Mouse (Mus musculus): ENCODE data around the gene Gm28053. TPM values are rescaled to one million over a fixed set of nuclear protein-coding genes. Genes with fewer than 3 reads are reported as not detected.
"Not testable (repeated sequence)": the region's sequence is repeated elsewhere in the genome, so short reads cannot be mapped to it uniquely, and the experiment has no call there.

Gene Gm28053
- 1 to 10 TPM; 2.1 to 5.2 TPM for total RNA-seq (2021)
- long read RNA-seq, experiment 1, partial matches to known transcripts: 0 of 1 reads
- long read RNA-seq, experiment 1, other reads (novel, unspliced or antisense): 1 of 1 reads
- long read RNA-seq, experiment 2, partial matches to known transcripts: 0 of 1 reads
- long read RNA-seq, experiment 2, other reads (novel, unspliced or antisense): 0 of 1 reads

DNA sequence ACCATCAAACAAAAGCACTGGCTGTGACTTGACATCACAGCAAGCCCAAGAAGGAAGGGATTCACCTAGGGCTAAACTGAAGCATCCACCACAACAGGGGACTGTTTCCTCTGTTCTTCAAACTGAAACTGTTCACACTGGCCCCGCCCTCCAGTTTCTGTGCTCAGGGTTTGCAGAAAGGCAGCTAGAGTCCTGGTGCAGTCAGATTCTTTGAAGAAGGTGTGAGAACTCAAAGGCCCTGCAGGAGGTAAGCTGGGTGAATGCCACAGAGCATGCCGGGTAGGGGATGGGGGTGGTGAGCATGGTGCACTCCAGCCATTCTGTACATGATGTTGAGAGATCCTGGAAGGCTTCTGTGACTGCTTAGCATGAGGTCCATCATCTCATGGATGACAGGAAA lies at the start of gene Gm28053, which contains the start of gene Gimap7:
Gm28053 (plus strand) TSS at position 153 of the 400 bp plus-strand sequence.
Gimap7 (plus strand) TSS at position 167 of the 400 bp plus-strand sequence.
- DNase-seq: no peak

DNA sequence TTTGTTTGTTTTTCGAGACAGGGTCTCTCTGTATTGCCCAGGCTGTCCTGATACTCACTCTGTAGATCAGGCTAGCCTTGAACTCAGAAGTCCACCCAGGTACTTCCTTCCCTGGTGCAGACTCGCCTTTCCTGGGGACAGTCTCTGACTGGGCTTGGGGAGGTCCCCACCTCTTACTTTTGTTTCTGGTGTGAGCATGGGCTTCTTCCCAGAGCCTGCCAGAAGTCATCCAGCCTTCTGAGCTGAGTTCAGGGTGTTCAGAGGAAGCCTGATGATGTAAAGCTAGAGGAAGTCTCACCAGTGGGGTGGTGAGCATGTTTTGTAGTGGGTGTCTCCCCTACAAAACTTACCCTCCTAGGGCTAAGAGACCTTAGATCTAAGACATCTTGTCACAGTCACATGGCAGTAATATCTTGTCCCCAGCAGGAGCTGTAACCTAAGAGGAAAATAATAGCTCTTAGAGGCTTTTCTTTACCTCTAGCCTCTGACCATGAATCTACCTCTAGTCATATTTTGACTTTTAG lies 48.9 kb upstream of the Gm28053 start:
- DNase-seq: no peak

DNA sequence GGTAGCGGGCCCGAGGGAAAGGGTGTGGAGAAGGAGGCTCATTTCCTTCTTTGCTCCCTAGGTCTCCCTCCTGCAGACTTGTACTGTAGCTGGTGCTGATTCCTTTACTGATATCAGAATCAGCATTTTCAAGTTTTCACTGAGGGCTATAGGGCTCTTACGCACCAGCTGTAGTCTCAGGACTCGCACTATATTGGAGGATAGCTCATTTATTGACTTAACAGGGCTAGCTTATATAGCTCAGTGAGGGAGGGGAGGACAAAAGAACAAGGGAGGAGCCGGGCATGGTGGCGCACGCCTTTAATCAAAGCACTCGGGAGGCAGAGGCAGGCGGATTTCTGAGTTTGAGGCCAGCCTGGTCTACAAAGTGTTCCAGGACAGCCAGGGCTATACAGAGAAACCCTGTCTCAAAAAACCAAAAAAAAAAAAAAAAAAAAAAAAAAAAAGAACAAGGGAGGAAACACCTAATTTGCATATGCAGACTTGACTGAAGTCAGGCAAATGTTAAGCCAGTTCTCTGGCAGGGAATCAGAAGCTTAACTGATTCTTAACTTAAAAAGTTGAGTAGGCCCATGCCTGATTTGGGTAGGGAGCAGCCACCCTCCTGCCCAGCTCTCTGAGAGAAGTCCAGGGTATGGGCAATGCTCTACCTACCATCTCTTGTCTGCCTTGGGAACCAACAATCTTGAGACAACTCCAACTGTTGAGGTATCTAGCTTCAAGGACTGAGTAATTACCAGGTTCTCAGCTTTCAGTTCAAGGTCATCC lies 43.9 kb upstream of the Gm28053 start:
- DNase-seq: no peak

DNA sequence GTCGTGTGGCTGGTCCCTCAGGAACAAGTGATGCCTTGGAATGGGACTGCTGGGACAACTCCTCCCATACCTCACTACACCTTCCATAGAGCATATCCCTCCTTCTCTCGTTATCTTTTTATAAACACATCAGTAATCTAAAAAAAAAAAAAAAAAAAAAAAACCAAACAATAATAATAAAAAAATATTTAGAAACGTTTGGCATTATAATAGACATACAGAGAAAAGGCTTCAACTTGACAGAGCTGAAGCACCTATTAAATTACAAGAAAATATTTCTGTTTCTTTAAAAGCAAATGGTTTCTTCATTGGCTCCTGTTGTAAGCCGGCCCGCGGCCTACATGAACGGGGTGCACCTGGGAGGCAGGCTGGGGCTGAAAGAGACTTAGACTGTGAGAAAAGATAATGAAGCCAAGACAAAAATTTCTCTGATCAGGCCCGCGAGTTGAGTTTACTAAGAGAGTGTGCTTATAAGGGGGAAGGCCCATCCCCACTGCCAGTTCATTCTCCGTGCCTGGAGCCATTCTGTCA lies 42.9 kb upstream of the Gm28053 start:
- DNase-seq: no peak

DNA sequence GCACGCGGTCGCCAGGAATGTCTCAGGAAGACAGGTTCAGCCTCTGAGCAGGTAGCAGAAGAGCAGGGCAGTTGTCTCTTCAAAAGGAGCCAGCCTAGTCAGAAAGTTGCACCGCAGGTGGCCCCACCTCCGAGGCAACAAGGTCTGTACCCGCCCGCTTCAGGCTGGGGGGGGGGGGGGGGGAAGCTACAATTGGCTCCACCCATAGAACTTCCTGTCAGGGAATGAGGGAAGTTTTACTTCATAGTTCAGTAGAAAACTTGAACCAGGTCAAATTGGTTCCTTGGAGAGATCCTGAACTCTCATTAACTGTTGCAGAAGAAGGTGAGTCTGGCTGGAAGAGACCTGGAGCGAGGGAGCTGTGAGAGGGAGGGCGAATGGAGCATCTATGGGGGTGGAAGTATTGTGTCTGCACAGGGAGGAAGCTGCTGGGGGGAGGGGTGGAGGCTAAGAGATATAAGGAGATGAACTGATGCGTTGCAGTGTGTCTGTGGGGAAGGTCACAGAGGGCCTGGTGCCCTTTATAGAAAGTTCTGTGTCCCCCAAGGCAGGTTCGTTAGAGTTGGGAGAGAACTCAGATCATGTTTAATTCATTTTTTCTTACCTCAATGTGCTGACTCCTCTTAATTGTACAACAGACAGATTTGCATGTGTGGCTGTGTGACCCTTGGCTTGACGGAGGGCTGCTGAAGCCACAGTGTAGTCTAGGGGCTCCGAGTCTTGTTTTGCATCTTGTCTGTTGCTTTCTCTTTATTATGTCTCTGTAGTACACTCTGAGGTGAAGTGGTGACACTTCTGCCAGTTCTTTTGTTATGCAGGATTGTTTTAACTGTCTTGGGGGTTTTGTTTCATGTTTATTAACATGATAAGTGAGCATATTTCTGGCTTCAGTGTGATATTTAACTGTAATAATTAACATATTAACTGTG lies 42.2 kb upstream of the Gm28053 start, which contains the start of gene Gimap9:
Gimap9 (plus strand) TSS at position 199 of the 929 bp plus-strand sequence.
- DNase-seq: no peak

DNA sequence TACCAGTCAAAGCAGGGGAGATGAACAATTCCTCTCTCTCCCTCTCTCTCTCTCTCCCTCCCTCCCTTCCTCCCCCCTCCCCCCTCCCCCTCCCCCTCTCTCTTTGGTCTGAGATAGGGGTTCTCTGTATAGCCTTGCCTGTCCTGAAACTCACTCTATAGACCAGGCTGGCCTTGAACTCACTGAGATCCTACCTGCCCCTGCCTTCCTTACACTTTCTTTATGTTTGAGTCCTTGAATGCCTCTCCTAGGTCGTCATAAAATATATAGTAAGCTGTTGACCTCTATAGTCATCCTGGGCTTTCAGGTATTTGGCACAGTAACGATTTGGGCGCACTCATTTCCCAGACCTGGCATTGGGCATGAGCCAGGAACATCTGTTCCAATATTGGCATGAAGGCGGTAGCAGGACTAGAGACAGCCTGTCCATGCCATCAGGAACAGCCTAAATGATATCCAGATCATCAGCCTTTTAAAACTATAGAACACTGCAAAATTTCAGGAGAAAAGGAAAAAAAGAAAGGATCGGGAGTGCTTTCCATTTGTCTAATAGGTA lies 41.5 kb upstream of the Gm28053 start:
- DNase-seq: no peak

DNA sequence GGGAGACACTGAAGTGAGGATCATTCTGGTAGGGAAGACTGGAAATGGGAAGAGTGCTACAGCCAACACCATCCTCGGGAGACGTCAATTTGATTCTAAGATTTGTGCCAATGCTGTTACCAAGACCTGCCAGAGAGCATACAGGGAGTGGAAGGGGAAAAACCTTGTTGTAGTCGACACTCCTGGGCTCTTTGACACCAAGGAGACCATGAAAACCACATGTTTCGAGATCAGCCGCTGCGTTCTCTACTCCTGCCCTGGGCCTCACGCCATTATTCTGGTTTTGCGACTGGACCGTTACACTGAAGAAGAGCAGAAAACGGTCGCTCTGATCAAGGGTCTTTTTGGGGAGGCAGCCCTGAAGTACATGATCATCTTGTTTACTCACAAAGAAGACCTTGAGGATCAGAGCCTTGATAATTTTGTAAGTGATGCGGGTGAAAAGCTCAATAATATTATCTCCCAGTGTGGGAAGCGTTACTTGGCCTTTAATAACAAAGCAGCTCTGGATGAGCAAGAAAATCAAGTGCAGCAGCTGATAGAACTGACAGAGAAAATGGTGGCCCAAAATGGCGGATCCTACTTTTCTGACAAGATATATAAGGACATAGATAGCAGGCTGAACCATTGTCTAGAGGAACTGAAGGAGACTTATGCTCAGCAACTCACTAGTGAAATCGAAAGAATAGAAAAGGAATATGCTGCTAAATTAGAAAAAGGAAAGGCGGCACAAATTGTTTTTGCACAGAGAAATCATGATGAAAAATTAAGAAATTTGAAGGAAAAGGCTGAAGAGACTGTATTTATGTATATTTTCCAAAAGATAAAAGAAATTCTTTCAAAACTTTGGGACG lies 40.7 kb upstream of the Gm28053 start:
- DNase-seq: no peak

DNA sequence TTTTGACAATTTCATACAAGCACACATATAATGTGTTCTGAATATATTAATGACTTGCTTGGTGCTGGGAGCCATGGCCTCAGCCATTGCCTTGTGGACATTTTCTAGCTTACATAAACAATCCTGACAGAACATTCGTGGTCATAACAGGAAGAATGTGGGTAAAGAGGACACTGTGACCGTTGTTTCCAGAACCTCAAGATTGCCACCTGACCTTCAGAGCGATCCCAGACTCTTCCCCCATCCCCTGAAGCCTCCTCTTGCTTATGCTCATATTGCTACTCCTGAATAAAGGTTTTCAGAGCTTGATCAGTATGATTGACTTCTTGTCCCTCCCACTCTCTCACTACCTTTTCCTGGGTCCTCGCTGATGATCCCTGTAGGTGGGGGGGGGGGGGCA lies 40.0 kb upstream of the Gm28053 start:
- DNase-seq: no peak

DNA sequence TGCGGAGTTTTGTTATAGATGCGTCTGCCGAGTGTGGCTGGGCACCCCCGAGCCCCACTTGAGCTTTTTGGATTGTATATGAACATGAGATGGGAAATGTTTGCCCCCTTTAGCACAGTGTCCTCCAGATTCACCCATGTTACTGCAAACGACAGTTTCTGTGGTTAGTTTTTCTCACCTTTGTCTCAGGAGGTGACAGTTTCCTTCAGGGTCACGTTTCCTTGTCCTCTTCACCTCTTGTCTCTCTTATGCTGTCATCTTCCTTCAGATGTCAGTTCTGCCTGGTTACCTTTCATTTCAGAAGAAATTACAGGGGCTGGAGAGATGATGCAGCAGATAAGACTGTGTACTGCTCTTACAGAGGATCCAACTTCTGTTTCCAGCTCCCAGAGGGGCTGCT lies 38.7 kb upstream of the Gm28053 start:
- no peak for DNase-seq

DNA sequence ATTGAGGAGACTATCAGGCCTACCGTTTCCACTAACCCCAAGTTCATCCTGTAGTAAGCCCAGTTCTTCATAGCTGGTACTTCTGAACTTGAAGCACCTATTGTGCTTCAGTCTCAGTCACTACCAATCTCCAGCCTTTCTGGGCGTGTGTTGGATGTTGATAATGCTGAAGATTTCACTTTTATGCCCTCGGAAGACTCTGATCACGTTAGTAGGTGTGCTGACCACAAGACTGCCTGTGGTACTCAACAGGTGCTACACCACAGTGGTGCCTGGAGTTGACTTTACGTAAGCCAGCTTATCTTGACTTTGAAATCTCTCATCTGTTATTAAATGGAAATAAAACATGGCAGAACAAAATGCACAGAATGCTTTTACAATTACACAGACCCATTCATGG lies 38.0 kb upstream of the Gm28053 start:
- no peak for DNase-seq

DNA sequence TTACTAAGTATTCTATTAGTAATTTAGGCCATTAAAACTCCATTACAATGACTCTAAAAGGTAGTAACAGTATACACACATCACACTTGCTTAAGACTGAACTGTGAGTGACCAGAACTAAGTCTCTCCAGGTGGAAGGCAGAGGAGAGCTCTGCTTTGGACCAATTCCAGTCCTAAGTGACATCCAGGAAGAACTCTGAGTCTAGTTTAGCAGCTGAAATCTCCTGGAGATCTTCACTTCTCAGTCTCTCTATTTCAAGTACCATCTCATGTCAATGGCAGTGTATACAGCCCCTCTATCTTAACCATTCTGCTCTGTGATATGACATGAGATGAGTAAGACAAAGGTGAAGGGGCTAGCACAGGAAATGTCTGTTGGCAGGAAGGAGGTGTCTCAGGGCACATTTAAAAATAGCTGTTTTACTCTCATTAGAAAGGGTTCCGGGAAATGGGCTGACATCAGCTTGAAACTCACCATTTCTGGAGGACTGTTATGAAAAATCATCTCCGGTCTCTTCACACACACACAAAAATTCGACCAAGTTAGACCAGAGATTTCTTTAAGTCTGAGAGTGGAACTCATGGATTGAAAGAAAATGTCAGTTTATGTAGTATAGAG lies 36.8 kb upstream of the Gm28053 start:
- DNase-seq: no peak

DNA sequence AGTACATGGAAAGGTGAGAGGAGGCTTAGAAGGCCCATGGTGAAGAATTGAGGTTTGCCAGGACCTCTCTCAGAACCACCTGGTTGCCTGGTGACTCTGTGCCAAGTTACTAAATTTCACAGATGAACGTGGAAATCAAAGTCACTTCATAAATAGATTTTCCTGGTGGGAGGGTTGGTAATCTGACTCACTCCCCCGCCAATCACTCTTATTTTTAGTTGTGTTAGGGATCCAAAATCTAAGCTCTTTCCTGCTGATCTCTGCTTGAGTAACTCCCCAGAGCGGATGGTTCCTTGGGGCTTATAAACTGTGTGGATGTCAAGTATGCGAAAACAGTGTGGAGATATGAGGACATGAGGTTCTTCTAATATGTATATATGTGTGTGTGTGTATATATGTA lies 36.1 kb upstream of the Gm28053 start:
- no peak for DNase-seq

DNA sequence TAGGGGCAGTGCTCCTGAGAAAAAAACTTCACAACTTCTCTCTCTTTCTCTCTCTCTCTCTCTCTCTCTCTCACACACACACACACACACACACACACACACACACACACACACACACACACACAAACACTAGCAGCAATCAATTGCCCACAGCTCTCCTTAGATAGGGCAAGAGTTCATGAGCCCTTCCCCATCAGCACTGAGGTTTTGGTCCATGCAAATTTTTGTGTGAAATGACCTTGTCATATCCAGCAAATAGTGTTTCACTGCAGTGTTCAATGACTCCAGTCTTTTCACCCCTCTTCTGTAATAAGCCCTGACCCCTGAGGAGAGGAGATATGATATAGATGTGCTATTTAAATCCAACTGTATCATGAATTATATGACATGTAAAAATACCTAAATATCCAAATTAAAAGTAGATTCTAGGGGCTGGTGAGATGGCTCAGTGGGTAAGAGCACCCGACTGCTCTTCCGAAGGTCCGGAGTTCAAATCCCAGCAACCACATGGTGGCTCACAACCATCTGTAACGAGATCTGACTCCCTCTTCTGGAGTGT lies 35.1 kb upstream of the Gm28053 start:
- DNase-seq: not testable (repeated sequence)

DNA sequence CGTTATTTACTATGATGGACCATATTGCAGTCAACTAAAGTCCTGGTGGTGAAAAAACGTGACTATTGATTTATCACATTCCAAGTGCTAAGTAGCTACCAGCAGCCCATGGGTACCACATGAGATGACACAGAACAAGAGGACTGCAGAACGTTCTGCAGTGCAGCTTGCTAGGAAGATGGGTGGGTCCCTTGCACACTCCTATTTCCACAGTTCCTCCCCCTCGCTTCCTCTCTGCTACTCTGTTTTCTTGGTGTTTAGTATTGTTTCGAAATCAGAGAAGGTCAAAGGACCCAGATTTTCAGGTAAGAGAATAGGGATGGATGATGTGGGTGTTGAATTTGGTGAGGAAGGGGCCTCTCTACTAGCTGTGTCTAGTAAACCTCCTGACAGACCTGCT lies 34.1 kb upstream of the Gm28053 start, which contains the start of gene Gimap4:
Gimap4 (plus strand) TSS at position 231 of the 400 bp plus-strand sequence.
- DNase-seq: no peak

DNA sequence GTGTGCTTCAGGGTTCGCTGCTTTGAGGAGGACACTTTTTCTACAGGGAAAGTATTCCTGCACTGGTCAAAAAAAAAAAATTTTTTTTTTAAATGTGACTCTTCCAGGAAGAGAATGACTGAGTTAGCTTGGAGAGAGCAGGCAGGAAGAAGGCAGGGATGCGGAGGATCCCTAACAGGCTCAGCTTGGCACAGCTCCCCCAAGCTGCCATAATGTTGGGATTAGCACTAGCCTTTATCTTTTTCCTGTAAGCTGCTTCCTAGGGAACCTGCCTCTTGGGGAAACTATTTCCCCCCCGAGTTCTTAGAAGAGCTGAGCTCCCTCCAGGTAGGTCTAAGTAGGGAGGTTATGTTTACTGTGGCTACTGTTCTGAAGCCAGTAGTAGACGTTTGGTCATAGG lies 33.6 kb upstream of the Gm28053 start:
- DNase-seq: no peak

DNA sequence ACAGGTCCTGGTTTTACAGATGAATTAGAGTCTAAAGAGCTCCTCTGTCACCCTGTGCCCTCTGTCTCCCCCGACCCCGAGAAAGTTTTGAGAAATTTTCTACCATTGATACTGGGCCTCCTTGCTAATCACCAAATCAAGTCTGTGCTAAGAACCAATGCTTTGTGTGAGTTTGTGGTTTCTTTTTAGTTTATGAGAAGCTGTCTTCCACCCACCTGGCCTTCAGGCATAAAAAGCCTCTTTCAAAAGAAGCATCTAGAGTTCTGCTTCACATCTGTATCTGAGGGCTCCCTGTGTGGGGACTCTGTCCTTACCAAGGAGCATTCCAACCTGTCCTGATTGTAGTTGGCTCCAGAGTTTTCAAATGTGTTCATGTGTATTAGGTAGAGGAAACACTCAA lies 33.2 kb upstream of the Gm28053 start:
- DNase-seq: no peak

DNA sequence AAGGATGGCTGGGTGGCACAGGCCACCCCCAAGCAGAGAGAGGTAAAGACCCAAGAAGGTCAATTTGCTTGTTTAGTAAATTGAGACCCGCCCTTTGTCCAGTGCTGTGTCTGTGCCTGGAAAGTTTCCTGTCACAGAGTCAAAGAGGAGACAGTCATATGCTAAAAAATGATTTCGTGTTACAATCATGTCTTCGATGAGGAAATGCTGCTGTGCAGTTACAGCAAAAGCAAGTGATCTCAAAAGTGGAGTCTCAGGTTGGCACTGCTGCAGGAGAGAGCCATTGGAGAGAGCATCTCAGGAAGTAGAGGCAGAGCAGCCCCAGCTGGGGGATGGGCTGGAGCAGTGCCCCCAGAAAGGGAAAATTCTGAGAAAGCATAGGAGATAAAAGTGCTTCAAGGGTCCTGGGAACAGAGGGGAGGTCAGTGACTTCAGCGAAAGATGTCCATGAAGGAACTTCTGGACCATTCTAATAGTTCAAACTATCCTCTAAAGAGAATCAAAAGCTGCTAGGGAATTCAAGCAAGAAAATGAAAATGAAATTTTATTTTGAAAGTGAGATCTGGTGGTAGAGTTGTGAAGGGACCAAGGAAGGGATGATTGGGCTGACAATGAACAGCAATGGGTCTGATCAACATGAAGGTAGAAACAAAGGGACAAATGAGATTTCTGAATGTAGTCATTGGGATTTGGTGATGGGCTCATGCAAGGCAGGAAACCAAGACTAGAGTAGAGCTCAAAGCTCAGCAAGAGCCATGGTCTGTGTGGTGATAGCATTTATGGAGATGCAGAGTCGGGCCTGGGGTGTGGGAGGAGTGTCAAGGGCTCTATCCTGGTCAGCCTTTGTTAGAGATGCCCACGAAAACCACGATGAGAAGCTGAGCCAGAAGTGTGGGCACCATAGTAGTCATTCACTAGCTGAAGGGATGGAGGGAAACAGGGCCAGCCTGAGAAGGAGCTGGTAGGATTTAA lies 32.4 kb upstream of the Gm28053 start:
- DNase-seq: no peak

DNA sequence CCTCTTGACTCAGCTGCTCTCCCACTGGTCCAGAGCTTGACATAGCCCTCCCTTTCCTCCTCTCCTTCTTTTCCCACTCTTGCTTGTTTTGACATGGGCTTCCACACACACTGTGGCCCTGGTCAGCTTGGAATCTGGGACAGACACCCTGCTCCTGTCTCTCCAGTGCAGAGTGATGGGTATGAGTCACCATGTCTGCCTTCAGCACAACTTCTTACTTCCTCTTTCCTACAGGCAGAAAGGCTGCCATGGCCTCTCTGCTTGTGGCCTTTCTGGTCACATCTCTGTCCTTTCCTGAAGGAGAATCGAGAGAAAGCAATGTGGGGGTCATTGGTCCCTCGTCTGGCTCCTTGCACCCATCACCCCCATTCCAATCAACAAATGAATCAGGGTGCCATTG lies 31.3 kb upstream of the Gm28053 start:
- no peak for DNase-seq

DNA sequence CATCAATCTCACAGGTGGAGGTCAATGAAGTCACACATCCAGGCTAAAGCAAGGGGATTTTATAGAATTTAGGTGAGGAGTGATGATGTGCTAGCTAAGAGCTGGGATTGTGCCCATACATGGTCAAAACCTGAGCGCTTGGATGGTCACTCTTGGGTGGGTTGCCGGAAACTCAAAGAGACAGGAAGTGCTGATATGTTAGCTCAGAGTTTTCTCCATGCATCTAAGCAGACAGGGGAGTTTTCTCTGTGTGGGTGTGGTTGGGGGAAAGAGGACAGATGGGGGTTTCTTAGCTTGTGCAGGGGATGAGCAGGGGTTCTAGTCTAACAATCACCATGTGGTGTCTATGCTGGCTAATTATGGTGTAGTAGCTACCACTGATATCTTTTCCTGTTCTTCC lies 29.1 kb upstream of the Gm28053 start:
- no peak for DNase-seq
